Mouse (Mus musculus) embryonic facial prominence, embryonic 13.5 days (tissue): ENCODE measurements around the gene Secisbp2. TPM values are rescaled to one million over a fixed set of nuclear protein-coding genes. Genes with fewer than 3 reads are reported as not detected.
A peak's percentile ranks its signal among the peaks of the same experiment; 100 is the strongest.

Experiments used
- ATAC-seq: fragments of 200-750 bp; cut with Nextera tagmentation; 2 replicates; pipeline ENCODE4 v1.8.0; 2017; ENCODE audit warnings: low read depth; ENCODE audit not compliant: insufficient number of reproducible peaks, insufficient read depth, low FRiP score, low TSS enrichment
- H3K27ac ChIP-seq: fragments of 300-500 bp; sonication (generic); 2 replicates; pipeline ENCODE4 v1.5.1; 2015; ENCODE audit warnings: moderate library complexity, mild to moderate bottlenecking, inconsistent platforms
- H3K27me3 ChIP-seq: fragments of 300-500 bp; sonication (generic); 2 replicates; pipeline ENCODE4 v1.6.1; 2015; ENCODE audit warnings: mild to moderate bottlenecking, inconsistent platforms
- H3K36me3 ChIP-seq: fragments of 300-500 bp; sonication (generic); 2 replicates; pipeline ENCODE4 v1.6.1; 2015; ENCODE audit warnings: mild to moderate bottlenecking, inconsistent platforms
- H3K4me1 ChIP-seq: fragments of 300-500 bp; sonication (generic); 2 replicates; pipeline ENCODE4 v1.6.1; 2015; ENCODE audit warnings: inconsistent platforms
- H3K4me2 ChIP-seq: fragments of 300-500 bp; sonication (generic); 2 replicates; pipeline ENCODE4 v1.6.1; 2015; ENCODE audit warnings: moderate library complexity, mild to moderate bottlenecking, inconsistent platforms
- H3K4me3 ChIP-seq: fragments of 300-500 bp; sonication (generic); 2 replicates; pipeline ENCODE4 v1.5.1; 2015; ENCODE audit warnings: mild to moderate bottlenecking, inconsistent platforms
- H3K9ac ChIP-seq: fragments of 300-500 bp; sonication (generic); 2 replicates; pipeline ENCODE4 v1.6.1; 2015; ENCODE audit warnings: mild to moderate bottlenecking, inconsistent platforms
- H3K9me3 ChIP-seq: fragments of 300-500 bp; sonication (generic); 2 replicates; pipeline ENCODE4 v1.6.1; 2016; ENCODE audit warnings: inconsistent platforms
- WGBS: fragments of 180-500 bp; shearing (Covaris S2); methylation state at CpG from one replicate; pipeline ENCODE4 v1.1.7; 2015; ENCODE audit warnings: mixed read lengths; 5-methylcytosine and 5-hydroxymethylcytosine counted together
- polyA plus RNA-seq: library from polyadenylated mRNA; unstranded; fragments of >200 nt; fragmentation: Nextera tagmentation; extraction: Ambion mirVana; gene quantifications from 2 replicates; pipeline ENCODE4 v1.2.1, GENCODE M21; 2015

Gene Secisbp2
- polyA plus RNA-seq, 1 experiment from 2014 or later, result 38.3 TPM

GRCm38 (mm10) chr13:51723114-51723513 is 71.6 kb downstream of the Secisbp2 start:
- Histone ChIP-seq H3K4me1 (peaks cover 17% of the 10 kb centered on the region), H3K36me3 (peaks cover 18% of the 10 kb centered on the region), H3K9ac (no peak overlapping the region), H3K4me3 (no peak overlapping the region), H3K9me3 (no peaks in the 10 kb centered on the region), H3K4me2 (no peak overlapping the region), H3K27ac (no peak overlapping the region), H3K27me3 (no peaks in the 10 kb centered on the region)
- whole genome bisulfite sequencing, result 44% methylated on average over 5 of the region's 5 CpGs
- ATAC-seq, result no peak

- WGBS, result 78% methylated on average over 6 of the region's 6 CpGs
- Histone ChIP-seq H3K4me1 (peaks cover 26% of the 10 kb centered on the region), H3K9ac (no peak overlapping the region), H3K4me2 (no peak overlapping the region), H3K36me3 (peaks cover 8% of the 10 kb centered on the region), H3K27me3 (no peaks in the 10 kb centered on the region), H3K27ac (no peak overlapping the region), H3K9me3 (no peaks in the 10 kb centered on the region), H3K4me3 (no peak overlapping the region)
- ATAC-seq, result no peak
These were observed 73.1 kb downstream of the Secisbp2 start for GRCm38 (mm10) chr13:51724566-51724965.

GRCm38 (mm10) chr13:51725446-51725845 is 73.9 kb downstream of the Secisbp2 start:
- no peaks in the 10 kb centered on the region for H3K27me3 ChIP-seq
- no peak overlapping the region for H3K4me3 ChIP-seq
- no peak overlapping the region for H3K4me2 ChIP-seq
- no peak for ATAC-seq
- no peak overlapping the region for H3K27ac ChIP-seq
- H3K9me3 ChIP-seq, result no peaks in the 10 kb centered on the region
- no peak overlapping the region for H3K9ac ChIP-seq
- H3K36me3 ChIP-seq, result peaks cover 4% of the 10 kb centered on the region
- 80% methylated on average over 7 of the region's 7 CpGs for WGBS
- H3K4me1 ChIP-seq, result peaks cover 34% of the 10 kb centered on the region

DNA sequence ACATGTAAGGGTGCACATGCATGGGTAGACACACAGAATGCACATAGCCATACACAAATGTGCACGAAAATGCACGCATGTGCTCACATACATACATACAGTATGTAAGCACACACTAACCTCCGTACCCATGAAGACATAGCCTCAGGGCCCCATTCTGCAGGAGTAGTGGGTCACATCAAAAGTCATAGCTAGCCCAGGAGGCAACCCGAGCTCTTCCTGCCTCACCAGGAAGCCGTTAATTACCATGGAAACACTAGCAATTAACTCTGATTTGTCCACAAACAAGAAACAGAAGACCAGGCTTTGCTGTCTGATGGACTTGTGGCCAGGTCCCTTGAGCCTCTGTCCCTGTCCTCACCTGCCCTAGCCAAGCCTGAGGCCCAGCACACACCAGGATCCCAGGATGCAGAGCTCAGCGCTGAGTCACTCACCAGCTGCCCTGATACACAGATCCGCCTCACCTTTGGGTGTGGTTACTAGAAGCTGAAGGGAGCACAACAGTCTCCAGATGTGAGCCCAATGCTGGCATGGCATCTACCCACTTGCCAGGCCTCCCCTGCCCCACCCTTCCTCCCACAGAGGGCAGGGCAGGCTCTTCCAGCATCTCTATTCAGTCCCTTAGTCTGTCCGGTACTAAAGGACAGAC is 74.6 kb downstream of the Secisbp2 start:
- no peak for ATAC-seq
- no peaks in the 10 kb centered on the region for H3K36me3 ChIP-seq
- WGBS, result 31% methylated on average over 8 of the region's 8 CpGs
- no peak overlapping the region for H3K4me3 ChIP-seq
- H3K27ac ChIP-seq, result peak overlapping the region; percentile 33; the same call in 1 of the 2 replicates
- no peak overlapping the region for H3K4me2 ChIP-seq
- H3K9ac ChIP-seq, result 0 out of 2 replicates have a peak overlapping the region, but pooled peaks have one; percentile 7
- H3K27me3 ChIP-seq, result no peaks in the 10 kb centered on the region
- no peaks in the 10 kb centered on the region for H3K9me3 ChIP-seq
- H3K4me1 ChIP-seq, result peaks cover 38% of the 10 kb centered on the region

GRCm38 (mm10) chr13:51727364-51727763 is 75.9 kb downstream of the Secisbp2 start:
- Histone ChIP-seq H3K36me3 (no peaks in the 10 kb centered on the region), H3K9ac (no peak overlapping the region), H3K4me1 (peaks cover 44% of the 10 kb centered on the region), H3K27ac (no peak overlapping the region), H3K27me3 (no peaks in the 10 kb centered on the region), H3K9me3 (no peaks in the 10 kb centered on the region), H3K4me2 (no peak overlapping the region), H3K4me3 (no peak overlapping the region)
- 33% methylated on average over 7 of the region's 7 CpGs for WGBS
- no peak for ATAC-seq

DNA sequence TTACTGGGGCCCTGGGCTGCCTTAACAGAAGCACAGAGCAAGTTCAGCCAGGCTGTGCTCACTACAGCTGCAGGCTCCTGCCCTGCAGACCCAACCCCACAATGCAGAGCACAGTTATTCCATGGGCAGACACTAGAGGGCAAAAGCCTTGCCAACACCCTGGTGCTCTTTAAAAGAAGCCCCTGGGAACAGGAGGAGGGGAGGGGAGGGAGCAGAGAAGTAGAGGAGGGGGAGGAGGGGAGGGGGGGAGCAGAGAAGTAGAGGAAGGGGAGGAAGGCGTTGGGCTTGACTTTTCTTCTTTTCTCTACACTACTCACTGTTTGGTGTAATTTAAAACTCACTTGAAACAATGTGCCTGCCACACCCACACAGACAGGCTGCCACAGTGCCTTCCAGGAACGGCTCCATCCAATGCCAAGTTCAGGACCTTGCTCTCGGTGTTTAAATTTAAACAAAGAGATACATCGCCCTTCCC is 78.4 kb downstream of the Secisbp2 start:
- ATAC-seq, result no peak
- H3K9ac ChIP-seq, result no peak overlapping the region; the same call in 1 of the 2 replicates
- H3K27me3 ChIP-seq, result no peaks in the 10 kb centered on the region
- H3K27ac ChIP-seq, result peak overlapping the region; percentile 69
- no peaks in the 10 kb centered on the region for H3K36me3 ChIP-seq
- no peaks in the 10 kb centered on the region for H3K9me3 ChIP-seq
- 8% methylated on average over 4 of the region's 4 CpGs for WGBS
- no peak overlapping the region for H3K4me2 ChIP-seq
- H3K4me3 ChIP-seq, result no peak overlapping the region
- peaks cover 41% of the 10 kb centered on the region for H3K4me1 ChIP-seq

DNA sequence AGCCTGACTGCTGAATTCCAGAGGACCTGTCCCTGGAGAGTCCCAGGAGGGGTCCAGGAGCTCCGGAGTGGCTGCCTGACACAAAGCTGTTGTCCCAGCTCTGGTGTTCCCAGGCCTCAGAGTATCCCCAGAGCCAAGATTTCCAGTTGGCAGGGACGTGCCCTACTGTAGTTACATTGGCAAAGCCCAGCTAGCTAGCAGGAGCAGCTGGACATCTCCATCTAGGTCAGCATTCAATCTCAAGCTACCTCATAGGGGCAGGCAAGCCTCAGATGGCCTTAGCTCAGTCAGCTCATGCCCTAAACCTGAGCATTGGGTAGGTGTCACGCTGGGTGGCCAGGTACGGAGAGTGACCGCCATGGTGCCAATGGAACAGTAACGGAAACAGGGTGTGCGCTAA is 80.0 kb downstream of the Secisbp2 start:
- 90% methylated on average over 7 of the region's 7 CpGs for WGBS
- Histone ChIP-seq H3K9me3 (no peaks in the 10 kb centered on the region), H3K4me3 (no peak overlapping the region), H3K4me2 (no peak overlapping the region), H3K36me3 (no peaks in the 10 kb centered on the region), H3K27ac (no peak overlapping the region), H3K4me1 (peaks cover 36% of the 10 kb centered on the region), H3K27me3 (no peaks in the 10 kb centered on the region), H3K9ac (no peak overlapping the region)
- ATAC-seq, result no peak

GRCm38 (mm10) chr13:51732097-51732664 is 80.7 kb downstream of the Secisbp2 start:
- peaks cover 39% of the 10 kb centered on the region for H3K4me1 ChIP-seq
- H3K9me3 ChIP-seq, result no peaks in the 10 kb centered on the region
- no peak overlapping the region for H3K4me3 ChIP-seq
- no peak for ATAC-seq
- no peak overlapping the region for H3K27ac ChIP-seq
- H3K36me3 ChIP-seq, result no peaks in the 10 kb centered on the region
- no peak overlapping the region for H3K4me2 ChIP-seq
- WGBS, result 74% methylated on average over 14 of the region's 14 CpGs
- no peak overlapping the region for H3K9ac ChIP-seq
- no peaks in the 10 kb centered on the region for H3K27me3 ChIP-seq

Other genes starting within 250 kb of the Secisbp2 start
- gene S1pr3, start 243.1 kb upstream of the Secisbp2 start, polyA plus RNA-seq, result 147 and 152 TPM in 2 replicates
- 2.3 and 3.1 TPM in 2 replicates for gene Shc3, start 82.3 kb upstream of the Secisbp2 start, polyA plus RNA-seq
- 328 and 339 TPM in 2 replicates for gene Cks2, start 6.5 kb upstream of the Secisbp2 start, polyA plus RNA-seq
- 7.3 and 9.3 TPM in 2 replicates for gene Sema4d, start 142.1 kb downstream of the Secisbp2 start, polyA plus RNA-seq
- gene Gadd45g, start 195.0 kb downstream of the Secisbp2 start, polyA plus RNA-seq, result 50.6 and 55.5 TPM in 2 replicates